Mouse (Mus musculus): ENCODE data around the gene Rbpj. TPM values are rescaled to one million over a fixed set of nuclear protein-coding genes. Genes with fewer than 3 reads are reported as not detected.

Gene Rbpj
- polyA plus RNA-seq, 1 experiment, result 6.0 TPM

- no peak for TF ChIP-seq POLR2A (IDR thresholded peaks at IDR 0.05; ENCODE audit: control insufficient read depth, low read depth, low read length)
- no peak for TF ChIP-seq CTCF (IDR thresholded peaks at IDR 0.05; ENCODE audit: control insufficient read depth, insufficient read depth, insufficient replicate concordance, low read depth, low read length)
- Histone ChIP-seq H3K4me1 (ENCODE audit: control insufficient read depth, insufficient read depth, low read length) (no peaks in the 10 kb centered on the region), H3K36me3 (ENCODE audit: control insufficient read depth, insufficient read depth, low read length) (no peaks in the 10 kb centered on the region), H3K4me3 (ENCODE audit: control insufficient read depth, low read depth, low read length) (no peak overlapping the region), H3K27ac (ENCODE audit: control insufficient read depth, insufficient read depth, low read depth, low read length) (no peak overlapping the region), H3K27me3 (ENCODE audit: control insufficient read depth, insufficient read depth, low read length) (no peaks in the 10 kb centered on the region)
Measured at GRCm38 (mm10) chr5:53524162-53524561, 58.2 kb downstream of the Rbpj start.

GRCm38 (mm10) chr5:53524831-53525230, 58.9 kb downstream of the Rbpj start:
- Histone ChIP-seq H3K36me3 (ENCODE audit: control insufficient read depth, insufficient read depth, low read length) (no peaks in the 10 kb centered on the region), H3K27ac (ENCODE audit: control insufficient read depth, insufficient read depth, low read depth, low read length) (no peak overlapping the region), H3K4me1 (ENCODE audit: control insufficient read depth, insufficient read depth, low read length) (no peaks in the 10 kb centered on the region), H3K27me3 (ENCODE audit: control insufficient read depth, insufficient read depth, low read length) (no peaks in the 10 kb centered on the region), H3K4me3 (ENCODE audit: control insufficient read depth, low read depth, low read length) (no peak overlapping the region)
- no peak for TF ChIP-seq POLR2A (IDR thresholded peaks at IDR 0.05; ENCODE audit: control insufficient read depth, low read depth, low read length)
- TF ChIP-seq CTCF (IDR thresholded peaks at IDR 0.05; ENCODE audit: control insufficient read depth, insufficient read depth, insufficient replicate concordance, low read depth, low read length), result no peak

GRCm38 (mm10) chr5:53525305-53526069, 59.5 kb downstream of the Rbpj start:
- Histone ChIP-seq H3K27ac (ENCODE audit: control insufficient read depth, insufficient read depth, low read depth, low read length) (0 out of 2 replicates have a peak overlapping the region, but pooled peaks have one; percentile 18), H3K36me3 (ENCODE audit: control insufficient read depth, insufficient read depth, low read length) (no peaks in the 10 kb centered on the region), H3K27me3 (ENCODE audit: control insufficient read depth, insufficient read depth, low read length) (no peaks in the 10 kb centered on the region), H3K4me3 (ENCODE audit: control insufficient read depth, low read depth, low read length) (no peak overlapping the region), H3K4me1 (ENCODE audit: control insufficient read depth, insufficient read depth, low read length) (no peaks in the 10 kb centered on the region)
- TF ChIP-seq CTCF (IDR thresholded peaks at IDR 0.05; ENCODE audit: control insufficient read depth, insufficient read depth, insufficient replicate concordance, low read depth, low read length) (no peak), POLR2A (IDR thresholded peaks at IDR 0.05; ENCODE audit: control insufficient read depth, low read depth, low read length) (no peak)

- H3K4me3 ChIP-seq (ENCODE audit: control insufficient read depth, low read depth, low read length), result no peak overlapping the region
- H3K36me3 ChIP-seq (ENCODE audit: control insufficient read depth, insufficient read depth, low read length), result no peaks in the 10 kb centered on the region
- no peaks in the 10 kb centered on the region for H3K4me1 ChIP-seq (ENCODE audit: control insufficient read depth, insufficient read depth, low read length)
- H3K27ac ChIP-seq (ENCODE audit: control insufficient read depth, insufficient read depth, low read depth, low read length), result no peak overlapping the region
- H3K27me3 ChIP-seq (ENCODE audit: control insufficient read depth, insufficient read depth, low read length), result no peaks in the 10 kb centered on the region
- TF ChIP-seq CTCF (IDR thresholded peaks at IDR 0.05; ENCODE audit: control insufficient read depth, insufficient read depth, insufficient replicate concordance, low read depth, low read length), result no peak
- no peak for TF ChIP-seq POLR2A (IDR thresholded peaks at IDR 0.05; ENCODE audit: control insufficient read depth, low read depth, low read length)
Measured at GRCm38 (mm10) chr5:53526070-53526430, 60.1 kb downstream of the Rbpj start.

- no peaks in the 10 kb centered on the region for H3K27me3 ChIP-seq (ENCODE audit: control insufficient read depth, insufficient read depth, low read length)
- no peak overlapping the region for H3K4me3 ChIP-seq (ENCODE audit: control insufficient read depth, low read depth, low read length)
- no peaks in the 10 kb centered on the region for H3K36me3 ChIP-seq (ENCODE audit: control insufficient read depth, insufficient read depth, low read length)
- H3K27ac ChIP-seq (ENCODE audit: control insufficient read depth, insufficient read depth, low read depth, low read length), result no peak overlapping the region
- TF ChIP-seq POLR2A (IDR thresholded peaks at IDR 0.05; ENCODE audit: control insufficient read depth, low read depth, low read length) (no peak), CTCF (IDR thresholded peaks at IDR 0.05; ENCODE audit: control insufficient read depth, insufficient read depth, insufficient replicate concordance, low read depth, low read length) (no peak)
- no peaks in the 10 kb centered on the region for H3K4me1 ChIP-seq (ENCODE audit: control insufficient read depth, insufficient read depth, low read length)
Measured at GRCm38 (mm10) chr5:53529846-53530245, 63.9 kb downstream of the Rbpj start.

GRCm38 (mm10) chr5:53535096-53535495, 69.1 kb downstream of the Rbpj start:
- Histone ChIP-seq H3K36me3 (ENCODE audit: control insufficient read depth, insufficient read depth, low read length) (no peaks in the 10 kb centered on the region), H3K4me3 (ENCODE audit: control insufficient read depth, low read depth, low read length) (no peak overlapping the region), H3K4me1 (ENCODE audit: control insufficient read depth, insufficient read depth, low read length) (no peaks in the 10 kb centered on the region), H3K27me3 (ENCODE audit: control insufficient read depth, insufficient read depth, low read length) (no peaks in the 10 kb centered on the region), H3K27ac (ENCODE audit: control insufficient read depth, insufficient read depth, low read depth, low read length) (no peak overlapping the region)
- TF ChIP-seq CTCF (IDR thresholded peaks at IDR 0.05; ENCODE audit: control insufficient read depth, insufficient read depth, insufficient replicate concordance, low read depth, low read length) (no peak), POLR2A (IDR thresholded peaks at IDR 0.05; ENCODE audit: control insufficient read depth, low read depth, low read length) (no peak)

DNA sequence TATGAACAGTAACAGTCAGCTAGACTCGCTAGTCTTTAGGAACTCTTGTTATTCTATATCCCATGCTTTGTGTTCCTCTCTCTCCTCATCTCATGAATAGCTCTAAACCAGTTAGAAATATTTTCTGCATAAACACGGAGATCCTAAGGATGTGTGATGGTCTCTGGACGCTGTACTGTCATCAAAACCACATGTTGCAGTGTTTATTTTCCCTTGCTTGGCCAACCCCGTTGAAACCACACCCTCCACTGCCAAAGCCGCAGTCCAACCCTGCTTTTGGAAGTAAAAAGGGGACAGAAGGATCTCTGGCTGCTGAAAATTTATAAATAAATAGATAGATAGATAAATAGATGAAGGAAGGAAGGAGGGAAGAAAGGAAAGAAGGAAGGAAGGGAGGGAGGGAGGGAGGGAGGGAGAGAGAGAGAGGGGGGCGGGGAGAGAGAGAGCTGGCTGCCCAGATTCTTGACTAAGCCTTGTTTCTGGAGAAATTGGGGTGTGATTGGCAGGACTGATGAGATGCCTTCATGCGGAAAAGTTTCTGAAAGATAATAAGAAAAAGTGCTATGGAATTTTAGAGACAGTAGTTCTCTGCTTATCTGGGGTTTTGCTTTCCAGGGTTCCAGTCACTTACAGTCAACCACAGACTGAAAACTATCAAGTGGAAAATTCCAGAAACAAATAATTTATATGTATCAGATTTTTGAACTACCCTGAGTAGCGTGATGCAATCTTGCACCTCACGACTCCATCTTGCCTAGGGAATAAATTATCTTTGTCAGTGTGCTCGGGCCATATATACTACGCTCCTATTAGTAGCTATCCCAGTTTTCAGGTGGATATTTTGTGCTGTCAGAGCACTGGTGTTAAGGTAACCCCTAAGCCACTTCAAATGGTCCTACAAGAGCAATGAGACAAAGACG, 70.9 kb downstream of the Rbpj start:
- no peak overlapping the region for H3K4me3 ChIP-seq (ENCODE audit: control insufficient read depth, low read depth, low read length)
- H3K27me3 ChIP-seq (ENCODE audit: control insufficient read depth, insufficient read depth, low read length), result no peaks in the 10 kb centered on the region
- H3K36me3 ChIP-seq (ENCODE audit: control insufficient read depth, insufficient read depth, low read length), result no peaks in the 10 kb centered on the region
- no peak overlapping the region for H3K27ac ChIP-seq (ENCODE audit: control insufficient read depth, insufficient read depth, low read depth, low read length)
- no peaks in the 10 kb centered on the region for H3K4me1 ChIP-seq (ENCODE audit: control insufficient read depth, insufficient read depth, low read length)
- TF ChIP-seq POLR2A (IDR thresholded peaks at IDR 0.05; ENCODE audit: control insufficient read depth, low read depth, low read length), result no peak
- TF ChIP-seq CTCF (IDR thresholded peaks at IDR 0.05; ENCODE audit: control insufficient read depth, insufficient read depth, insufficient replicate concordance, low read depth, low read length), result no peak
